Mouse (Mus musculus) CH12.LX (cell line): ENCODE results near the gene Cyp26a1.

Source experiments
- MAFK ChIP-seq: IDR thresholded peaks from 2 replicates; pipeline ENCODE4 v1.6.1; 2011; ENCODE audit warnings: low read length, improper control_type of control experiment; ENCODE audit not compliant: insufficient replicate concordance
- MXI1 ChIP-seq: IDR thresholded peaks from 2 replicates; pipeline ENCODE4 v1.6.1; 2011; ENCODE audit warnings: mild to moderate bottlenecking, low read depth, low read length, improper control_type of control experiment

DNA sequence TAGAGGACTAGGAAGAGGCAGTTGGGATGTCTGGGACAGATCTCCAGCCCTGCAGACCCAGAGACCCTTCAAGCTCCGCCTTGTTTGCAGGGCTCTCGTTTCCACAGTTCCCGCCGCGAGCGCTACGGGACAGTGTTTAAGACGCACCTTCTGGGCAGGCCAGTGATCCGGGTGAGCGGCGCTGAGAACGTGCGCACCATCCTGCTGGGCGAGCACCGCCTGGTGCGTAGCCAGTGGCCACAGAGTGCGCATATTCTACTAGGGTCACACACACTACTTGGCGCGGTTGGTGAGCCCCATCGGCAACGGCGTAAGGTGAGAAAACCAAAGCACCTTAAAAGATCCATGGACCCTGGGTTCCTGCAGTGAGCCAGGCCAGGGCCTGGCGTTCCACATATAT lies 11.3 kb upstream of the Cyp26a1 start:
- TF ChIP-seq MAFK (no peak), MXI1 (no peak)
